Mouse (Mus musculus): ENCODE data around the gene Slc5a4b.
"Not testable (repeated sequence)": the region's sequence is repeated elsewhere in the genome, so short reads cannot be mapped to it uniquely, and the experiment has no call there.

The Slc5a4b gene

GRCm38 (mm10) chr10:76110861-76111260, at the start of gene Slc5a4b:
Gene Slc5a4b (minus strand): TSS chr10:76110961.
- DNase-seq (ENCODE audit: inconsistent ontology term) = no peak

GRCm38 (mm10) chr10:76158009-76158408, 47.2 kb upstream of the Slc5a4b start:
- no peak for DNase-seq (ENCODE audit: inconsistent ontology term)

GRCm38 (mm10) chr10:76157528-76157927, 46.8 kb upstream of the Slc5a4b start:
- DNase-seq (ENCODE audit: inconsistent ontology term) = no peak

- no peak for DNase-seq (ENCODE audit: inconsistent ontology term)
Observed at GRCm38 (mm10) chr10:76155911-76156310, 45.1 kb upstream of the Slc5a4b start.

GRCm38 (mm10) chr10:76147278-76147677, 36.5 kb upstream of the Slc5a4b start, which contains the start of gene Slc5a4a:
Gene Slc5a4a (plus strand): TSS chr10:76147451.
- no peak for DNase-seq (ENCODE audit: inconsistent ontology term)

GRCm38 (mm10) chr10:76146846-76147245, 36.1 kb upstream of the Slc5a4b start:
- no peak for DNase-seq (ENCODE audit: inconsistent ontology term)

- no peak for DNase-seq (ENCODE audit: inconsistent ontology term)
Observed at GRCm38 (mm10) chr10:76136318-76136717, 25.6 kb upstream of the Slc5a4b start.

- no peak for DNase-seq (ENCODE audit: inconsistent ontology term)
Observed at GRCm38 (mm10) chr10:76132506-76132905, 21.7 kb upstream of the Slc5a4b start.

GRCm38 (mm10) chr10:76121495-76121894, 10.7 kb upstream of the Slc5a4b start:
- peak; percentile 43 for DNase-seq (ENCODE audit: inconsistent ontology term)

GRCm38 (mm10) chr10:76120124-76120711, 9.5 kb upstream of the Slc5a4b start:
- peak; percentile 45 for DNase-seq (ENCODE audit: inconsistent ontology term)

- no peak for DNase-seq (ENCODE audit: inconsistent ontology term)
Observed at GRCm38 (mm10) chr10:76118741-76119140, 8.0 kb upstream of the Slc5a4b start.

- DNase-seq (ENCODE audit: inconsistent ontology term) = peak; percentile 37
Observed at GRCm38 (mm10) chr10:76117966-76118365, 7.2 kb upstream of the Slc5a4b start.

- no peak for DNase-seq (ENCODE audit: inconsistent ontology term)
Observed at GRCm38 (mm10) chr10:76097368-76097767, 13.4 kb downstream of the Slc5a4b start.

- DNase-seq (ENCODE audit: inconsistent ontology term) = no peak
Observed at GRCm38 (mm10) chr10:76096580-76096979, 14.2 kb downstream of the Slc5a4b start.

- not testable (repeated sequence) for DNase-seq (ENCODE audit: inconsistent ontology term)
Observed at GRCm38 (mm10) chr10:76077008-76077407, 33.8 kb downstream of the Slc5a4b start.

- peak; percentile 14 for DNase-seq (ENCODE audit: inconsistent ontology term)
Observed at GRCm38 (mm10) chr10:76072080-76072479, 38.7 kb downstream of the Slc5a4b start.

- DNase-seq (ENCODE audit: inconsistent ontology term) = peak; percentile 8
Observed at GRCm38 (mm10) chr10:76067674-76068613, 42.8 kb downstream of the Slc5a4b start.

GRCm38 (mm10) chr10:76062439-76062838, 48.3 kb downstream of the Slc5a4b start:
- no peak for DNase-seq (ENCODE audit: inconsistent ontology term)

GRCm38 (mm10) chr10:76051860-76052259, 58.9 kb downstream of the Slc5a4b start:
- DNase-seq (ENCODE audit: inconsistent ontology term) = no peak

- no peak for DNase-seq (ENCODE audit: inconsistent ontology term)
Observed at GRCm38 (mm10) chr10:76048967-76049366, 61.8 kb downstream of the Slc5a4b start.

GRCm38 (mm10) chr10:76047182-76047869, 63.4 kb downstream of the Slc5a4b start:
- no peak for DNase-seq (ENCODE audit: inconsistent ontology term)

- DNase-seq (ENCODE audit: inconsistent ontology term) = peak; percentile 61
Observed at GRCm38 (mm10) chr10:76046754-76047153, 64.0 kb downstream of the Slc5a4b start.

Measured in Muller cell, postnatal 12 days (primary cell).